Mouse (Mus musculus) forebrain, embryonic 12.5 days (tissue): ENCODE measurements at regions not wholly inside any gene's neighbourhood (a gene's known extent, or its start where the extent isn't known, plus 50 kb on each side); places are given as distances from the start of the nearest gene placed in this dataset.

Source experiments
- ATAC-seq: fragments of 200-750 bp; cut with Nextera tagmentation; 2 replicates; pipeline ENCODE4 v1.8.0; 2017; ENCODE audit warnings: moderate TSS enrichment; ENCODE audit not compliant: low FRiP score
- H3K27ac ChIP-seq: fragments of 300-500 bp; sonication (generic); 2 replicates; pipeline ENCODE4 v1.5.1; 2016; ENCODE audit warnings: mild to moderate bottlenecking
- H3K27me3 ChIP-seq: fragments of 300-500 bp; sonication (generic); 2 replicates; pipeline ENCODE4 v1.6.1; 2016; ENCODE audit warnings: mild to moderate bottlenecking
- H3K36me3 ChIP-seq: fragments of 300-500 bp; sonication (generic); replicated peaks from 2 replicates; pipeline ENCODE4 v1.6.1; 2016; ENCODE audit warnings: mild to moderate bottlenecking
- H3K4me1 ChIP-seq: fragments of 300-500 bp; sonication (generic); 2 replicates; pipeline ENCODE4 v1.6.1; 2016
- H3K4me2 ChIP-seq: fragments of 300-500 bp; sonication (generic); 2 replicates; pipeline ENCODE4 v1.6.1; 2016; ENCODE audit warnings: mild to moderate bottlenecking, moderate library complexity
- H3K4me3 ChIP-seq: fragments of 300-500 bp; sonication (generic); replicated peaks from 2 replicates; pipeline ENCODE4 v1.5.1; 2016; ENCODE audit warnings: mild to moderate bottlenecking
- H3K9ac ChIP-seq: fragments of 300-500 bp; sonication (generic); 2 replicates; pipeline ENCODE4 v1.6.1; 2016; ENCODE audit warnings: mild to moderate bottlenecking
- H3K9me3 ChIP-seq: fragments of 300-500 bp; sonication (generic); 2 replicates; pipeline ENCODE4 v1.6.1; 2016
- WGBS: fragments of 180-500 bp; shearing (Covaris S2); methylation state at CpG from one replicate; pipeline ENCODE4 v1.1.7; 2016; 5-methylcytosine and 5-hydroxymethylcytosine counted together

- H3K27me3 ChIP-seq: no peaks in the 10 kb centered on the region
- no peak for ATAC-seq
- H3K9me3 ChIP-seq: no peaks in the 10 kb centered on the region
- 96% methylated on average over 5 of the region's 5 CpGs for whole genome bisulfite sequencing
- no peak overlapping the region for H3K4me3 ChIP-seq
- H3K4me1 ChIP-seq: no peaks in the 10 kb centered on the region
- H3K4me2 ChIP-seq: no peak overlapping the region
- H3K36me3 ChIP-seq: no peaks in the 10 kb centered on the region
- H3K27ac ChIP-seq: no peak overlapping the region
- no peak overlapping the region for H3K9ac ChIP-seq
Observed at GRCm38 (mm10) chr3:149466973-149467372, 476.6 kb upstream of the Adgrl2 start.

DNA sequence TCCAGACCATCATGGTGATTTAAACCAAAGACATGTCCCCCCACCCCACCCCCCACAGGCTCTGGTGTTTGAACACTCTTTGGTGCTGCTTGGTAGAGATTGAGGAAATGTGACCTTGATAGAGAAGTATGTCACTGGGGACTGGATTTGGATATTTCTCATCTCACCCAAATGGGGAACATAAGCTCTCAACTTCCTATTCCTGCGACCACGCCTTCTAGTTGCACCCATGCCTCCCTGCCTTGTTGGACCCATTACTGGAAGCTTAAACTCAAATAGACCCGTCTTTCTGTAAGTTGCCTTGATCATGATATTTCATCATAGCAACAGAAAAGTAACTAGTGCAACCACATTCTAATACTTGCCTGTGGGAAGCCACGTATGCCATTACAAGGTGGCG is 474.2 kb upstream of the Adgrl2 start:
- ATAC-seq: no peak
- no peak overlapping the region for H3K4me2 ChIP-seq
- no peaks in the 10 kb centered on the region for H3K36me3 ChIP-seq
- H3K4me3 ChIP-seq: no peak overlapping the region
- no peak overlapping the region for H3K27ac ChIP-seq
- 98% methylated on average over 5 of the region's 5 CpGs for WGBS
- H3K4me1 ChIP-seq: no peaks in the 10 kb centered on the region
- no peaks in the 10 kb centered on the region for H3K27me3 ChIP-seq
- no peaks in the 10 kb centered on the region for H3K9me3 ChIP-seq
- H3K9ac ChIP-seq: no peak overlapping the region

DNA sequence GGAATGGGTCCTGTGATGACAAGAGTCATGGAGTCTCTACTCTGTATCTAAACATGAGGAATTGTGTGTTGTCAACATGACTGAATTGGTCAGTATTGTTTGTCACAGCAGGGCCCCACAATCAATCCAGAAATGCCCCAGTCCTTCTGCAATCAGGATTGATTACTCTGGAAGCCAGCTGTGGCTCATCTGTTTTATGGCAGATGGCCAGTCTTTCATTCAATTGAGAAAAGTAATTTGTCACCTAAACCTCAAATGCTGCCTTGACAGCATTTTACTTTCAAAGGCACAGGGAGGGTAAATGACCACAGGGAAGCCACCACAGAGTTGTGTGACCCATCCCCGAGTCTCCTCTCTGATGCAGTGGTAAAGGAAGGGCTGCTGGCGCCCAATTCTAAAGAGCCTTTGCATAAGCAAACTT is 471.8 kb upstream of the Adgrl2 start:
- Histone ChIP-seq H3K4me2 (no peak overlapping the region), H3K9ac (no peak overlapping the region), H3K4me3 (no peak overlapping the region), H3K27ac (no peak overlapping the region), H3K36me3 (no peaks in the 10 kb centered on the region), H3K9me3 (no peaks in the 10 kb centered on the region), H3K4me1 (no peaks in the 10 kb centered on the region), H3K27me3 (no peaks in the 10 kb centered on the region)
- no peak for ATAC-seq
- WGBS: 65% methylated on average over 2 of the region's 2 CpGs

DNA sequence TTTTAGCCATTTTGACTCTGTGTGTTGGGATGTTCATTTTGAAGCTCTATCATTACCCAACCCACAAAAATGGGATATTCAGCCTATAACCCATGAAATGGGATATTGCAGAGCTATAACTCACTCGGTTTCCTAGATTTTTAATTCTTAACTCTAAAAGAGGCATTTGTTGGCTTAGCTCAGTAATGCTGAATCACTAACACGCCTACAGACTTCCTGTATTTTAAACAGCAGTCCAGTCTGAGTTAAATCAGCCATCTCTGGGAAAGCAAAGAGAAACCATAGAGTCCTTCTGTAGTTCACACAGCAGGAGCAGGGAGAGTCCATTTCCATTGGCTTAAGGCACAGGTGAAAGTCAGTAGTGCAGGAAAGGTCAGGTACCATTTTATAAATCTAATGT is 471.3 kb upstream of the Adgrl2 start:
- H3K4me1 ChIP-seq: no peaks in the 10 kb centered on the region
- H3K4me2 ChIP-seq: no peak overlapping the region
- H3K9me3 ChIP-seq: no peaks in the 10 kb centered on the region
- no peak overlapping the region for H3K27ac ChIP-seq
- H3K4me3 ChIP-seq: no peak overlapping the region
- no peak for ATAC-seq
- H3K27me3 ChIP-seq: no peaks in the 10 kb centered on the region
- no peak overlapping the region for H3K9ac ChIP-seq
- H3K36me3 ChIP-seq: no peaks in the 10 kb centered on the region
- 86% methylated on average over 2 of the region's 2 CpGs for WGBS

DNA sequence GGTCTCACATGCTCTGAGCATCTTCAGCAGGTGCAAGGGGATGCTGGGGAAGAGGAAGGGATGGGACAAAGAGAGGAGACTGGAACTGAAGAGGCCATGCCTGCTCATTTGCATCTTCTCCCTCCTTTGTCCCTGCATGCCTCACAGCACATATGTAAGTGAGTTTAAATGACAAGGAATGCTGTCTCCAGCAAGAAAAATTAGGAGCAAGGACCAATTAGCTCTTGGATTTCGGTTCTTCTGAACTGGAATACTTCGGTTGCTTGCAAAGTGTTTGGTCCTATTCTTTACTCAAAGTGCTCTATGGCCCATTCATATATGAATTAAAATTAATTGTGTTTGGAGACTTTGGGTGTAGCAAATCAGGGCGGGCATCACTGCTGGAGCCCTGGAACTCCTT is 459.0 kb upstream of the Adgrl2 start:
- no peaks in the 10 kb centered on the region for H3K9me3 ChIP-seq
- H3K4me3 ChIP-seq: no peak overlapping the region
- H3K9ac ChIP-seq: no peak overlapping the region
- no peaks in the 10 kb centered on the region for H3K36me3 ChIP-seq
- 75% methylated on average over 3 of the region's 3 CpGs for WGBS
- no peaks in the 10 kb centered on the region for H3K27me3 ChIP-seq
- H3K4me1 ChIP-seq: 0 out of 2 replicates have a peak, but pooled peaks cover 5% of the 10 kb centered on the region
- ATAC-seq: no peak
- no peak overlapping the region for H3K27ac ChIP-seq
- no peak overlapping the region for H3K4me2 ChIP-seq

DNA sequence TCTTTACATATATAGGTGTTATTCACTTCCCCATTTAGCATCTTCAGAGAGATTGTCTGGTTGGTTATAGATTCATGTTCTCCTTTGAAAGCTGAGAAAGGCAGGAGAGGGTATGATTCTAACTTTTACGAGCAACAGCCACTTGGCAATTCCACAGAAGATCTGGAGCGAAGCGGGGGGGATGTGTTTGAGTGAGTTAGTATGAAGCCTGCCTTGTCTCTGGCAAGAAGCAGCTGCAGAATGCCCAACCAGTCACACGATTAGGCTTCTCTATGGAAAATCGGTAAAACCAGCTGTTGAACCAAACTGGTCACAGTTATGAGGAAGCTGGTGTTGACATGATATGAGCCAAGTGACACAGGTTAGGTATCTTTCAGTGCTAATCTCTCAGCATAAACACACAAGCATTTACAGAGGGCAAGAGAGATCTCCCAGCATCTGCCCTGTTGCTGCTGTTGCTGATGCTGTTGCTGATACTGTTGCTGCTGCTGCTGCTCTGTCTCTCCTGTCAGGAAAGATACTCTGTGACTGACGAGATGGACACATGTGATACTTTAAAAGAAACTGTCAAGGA is 455.7 kb upstream of the Adgrl2 start:
- WGBS: 82% methylated on average over 6 of the region's 6 CpGs
- no peak overlapping the region for H3K27ac ChIP-seq
- H3K27me3 ChIP-seq: 0 out of 2 replicates have a peak, but pooled peaks cover 4% of the 10 kb centered on the region
- no peak for ATAC-seq
- no peak overlapping the region for H3K4me3 ChIP-seq
- H3K36me3 ChIP-seq: no peaks in the 10 kb centered on the region
- peaks cover 16% of the 10 kb centered on the region; the same call in 1 of the 2 replicates for H3K4me1 ChIP-seq
- no peak overlapping the region for H3K9ac ChIP-seq
- no peak overlapping the region for H3K4me2 ChIP-seq
- no peaks in the 10 kb centered on the region for H3K9me3 ChIP-seq

DNA sequence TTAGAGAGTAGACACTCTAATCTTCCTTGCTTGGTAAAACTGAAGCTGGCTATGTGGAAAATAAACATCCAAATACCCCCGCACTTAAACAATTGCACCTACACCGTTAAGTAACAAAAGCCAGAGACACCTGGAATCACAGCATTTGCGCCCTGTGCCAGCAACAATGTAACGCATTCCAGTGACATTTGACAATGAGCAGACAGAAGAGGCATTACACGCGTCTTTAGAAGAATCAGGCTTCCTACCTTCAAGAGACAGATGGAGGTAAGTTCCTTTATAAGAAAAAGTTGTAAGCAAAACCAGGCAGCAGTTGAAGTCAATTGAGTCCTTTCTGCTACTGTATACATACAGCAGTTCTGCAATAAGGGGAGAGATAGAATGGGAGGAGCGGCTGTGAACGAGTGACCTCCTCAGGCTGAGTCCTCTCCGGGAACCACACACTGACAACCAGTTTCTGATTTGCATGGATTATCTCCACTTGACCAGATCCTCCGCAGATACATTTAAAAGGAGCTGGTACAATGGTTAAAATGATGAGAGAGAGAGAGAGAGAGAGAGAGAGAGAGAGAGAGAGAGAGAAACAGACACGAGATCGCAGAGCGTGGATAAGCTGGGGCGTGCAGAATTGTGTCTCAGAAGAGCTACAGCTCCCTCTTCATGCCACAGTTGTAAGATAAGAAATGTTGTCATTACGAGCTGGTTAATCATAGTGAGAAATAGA is 454.7 kb upstream of the Adgrl2 start:
- Histone ChIP-seq H3K4me2 (peak overlapping the region; percentile 54), H3K9ac (no peak overlapping the region), H3K27ac (no peak overlapping the region), H3K4me3 (peak overlapping the region; percentile 33), H3K9me3 (no peaks in the 10 kb centered on the region), H3K4me1 (peaks cover 16% of the 10 kb centered on the region; the same call in 1 of the 2 replicates), H3K36me3 (no peaks in the 10 kb centered on the region), H3K27me3 (0 out of 2 replicates have a peak, but pooled peaks cover 4% of the 10 kb centered on the region)
- peak; percentile 83 for ATAC-seq
- 8% methylated on average over 15 of the region's 15 CpGs for WGBS

DNA sequence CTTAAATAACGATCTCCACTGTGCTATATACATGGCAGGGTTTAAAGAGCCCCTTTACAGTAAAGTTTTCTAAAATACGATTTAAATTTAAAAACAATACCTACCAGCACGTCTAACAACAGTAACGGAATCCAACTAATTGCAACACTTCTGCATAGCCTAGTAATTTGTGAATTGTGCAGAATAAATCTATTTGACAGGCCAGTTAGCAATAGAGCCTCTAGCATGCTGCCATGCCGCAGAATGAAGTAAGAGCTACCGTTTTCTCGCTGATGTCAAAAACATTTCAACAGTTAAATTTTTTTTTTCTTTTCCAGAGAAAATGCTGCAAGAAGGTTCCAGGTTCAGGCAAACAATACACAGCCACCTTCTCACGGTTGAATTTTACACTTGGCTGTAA is 454.0 kb upstream of the Adgrl2 start:
- Histone ChIP-seq H3K9me3 (no peaks in the 10 kb centered on the region), H3K4me3 (no peak overlapping the region), H3K36me3 (no peaks in the 10 kb centered on the region), H3K27ac (no peak overlapping the region), H3K4me2 (peak overlapping the region; percentile 54; the same call in 1 of the 2 replicates), H3K27me3 (0 out of 2 replicates have a peak, but pooled peaks cover 4% of the 10 kb centered on the region), H3K9ac (no peak overlapping the region), H3K4me1 (peaks cover 16% of the 10 kb centered on the region; the same call in 1 of the 2 replicates)
- WGBS: 56% methylated on average over 8 of the region's 8 CpGs
- no peak for ATAC-seq

DNA sequence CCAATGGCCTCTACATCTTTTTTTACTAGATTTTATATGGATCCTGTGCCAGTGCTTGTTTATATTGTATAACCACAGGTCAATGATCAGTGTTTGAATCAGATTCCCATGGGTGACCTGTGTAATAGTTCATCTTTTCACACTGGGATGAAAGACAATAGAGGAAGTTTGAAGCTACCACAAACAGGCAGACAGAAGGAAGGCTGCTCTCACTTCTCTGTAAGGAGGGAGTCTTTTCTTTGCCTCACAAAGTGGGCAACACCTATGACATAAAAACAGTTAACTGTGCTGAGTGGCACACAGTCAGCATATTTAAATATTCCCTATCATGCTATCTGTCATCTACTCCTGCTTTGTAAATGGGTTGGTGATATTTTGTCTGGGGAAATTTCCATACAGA is 450.9 kb upstream of the Adgrl2 start:
- no peaks in the 10 kb centered on the region for H3K36me3 ChIP-seq
- H3K27me3 ChIP-seq: 0 out of 2 replicates have a peak, but pooled peaks cover 4% of the 10 kb centered on the region
- H3K9ac ChIP-seq: no peak overlapping the region
- ATAC-seq: no peak
- H3K4me3 ChIP-seq: no peak overlapping the region
- H3K4me2 ChIP-seq: no peak overlapping the region
- no peak overlapping the region for H3K27ac ChIP-seq
- no peaks in the 10 kb centered on the region for H3K9me3 ChIP-seq
- peaks cover 16% of the 10 kb centered on the region; the same call in 1 of the 2 replicates for H3K4me1 ChIP-seq

DNA sequence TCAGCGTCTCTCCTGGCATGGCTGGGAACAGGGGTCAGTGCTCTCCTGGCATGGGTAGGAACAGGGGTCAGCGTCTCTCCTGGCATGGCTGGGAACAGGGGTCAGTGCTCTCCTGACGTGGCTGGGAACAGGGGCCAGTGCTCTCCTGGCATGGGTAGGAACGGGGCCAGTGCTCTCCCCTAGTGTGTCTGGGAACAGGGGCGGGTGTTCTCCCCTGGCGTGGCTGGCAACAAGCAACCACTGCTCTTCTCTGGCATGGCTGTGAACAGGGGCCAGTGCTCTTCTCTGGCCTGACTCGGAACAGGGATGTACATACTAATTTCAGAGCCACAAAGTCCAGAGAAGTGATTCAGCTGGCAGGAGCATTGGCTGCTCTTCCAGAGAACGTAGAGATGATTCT is 447.4 kb upstream of the Adgrl2 start:
- no peak overlapping the region for H3K4me3 ChIP-seq
- no peak overlapping the region for H3K4me2 ChIP-seq
- H3K4me1 ChIP-seq: peaks cover 3% of the 10 kb centered on the region; the same call in 1 of the 2 replicates
- H3K9me3 ChIP-seq: no peaks in the 10 kb centered on the region
- no peaks in the 10 kb centered on the region for H3K36me3 ChIP-seq
- 87% methylated on average over 8 of the region's 8 CpGs for WGBS
- ATAC-seq: no peak
- no peak overlapping the region for H3K9ac ChIP-seq
- no peak overlapping the region for H3K27ac ChIP-seq
- no peaks in the 10 kb centered on the region for H3K27me3 ChIP-seq

GRCm38 (mm10) chr3:149436944-149437343 is 446.6 kb upstream of the Adgrl2 start:
- no peaks in the 10 kb centered on the region for H3K36me3 ChIP-seq
- H3K9me3 ChIP-seq: no peaks in the 10 kb centered on the region
- H3K27me3 ChIP-seq: no peaks in the 10 kb centered on the region
- H3K4me1 ChIP-seq: no peaks in the 10 kb centered on the region
- no peak overlapping the region for H3K4me3 ChIP-seq
- H3K27ac ChIP-seq: no peak overlapping the region
- 84% methylated on average over 6 of the region's 6 CpGs for WGBS
- H3K9ac ChIP-seq: no peak overlapping the region
- no peak overlapping the region for H3K4me2 ChIP-seq
- no peak for ATAC-seq

- H3K9ac ChIP-seq: no peak overlapping the region
- no peak overlapping the region for H3K27ac ChIP-seq
- no peak for ATAC-seq
- WGBS: 91% methylated on average over 8 of the region's 8 CpGs
- no peaks in the 10 kb centered on the region for H3K4me1 ChIP-seq
- no peak overlapping the region for H3K4me3 ChIP-seq
- no peaks in the 10 kb centered on the region for H3K9me3 ChIP-seq
- no peaks in the 10 kb centered on the region for H3K27me3 ChIP-seq
- H3K4me2 ChIP-seq: no peak overlapping the region
- H3K36me3 ChIP-seq: no peaks in the 10 kb centered on the region
Observed at GRCm38 (mm10) chr3:149436420-149436819, 446.1 kb upstream of the Adgrl2 start.

DNA sequence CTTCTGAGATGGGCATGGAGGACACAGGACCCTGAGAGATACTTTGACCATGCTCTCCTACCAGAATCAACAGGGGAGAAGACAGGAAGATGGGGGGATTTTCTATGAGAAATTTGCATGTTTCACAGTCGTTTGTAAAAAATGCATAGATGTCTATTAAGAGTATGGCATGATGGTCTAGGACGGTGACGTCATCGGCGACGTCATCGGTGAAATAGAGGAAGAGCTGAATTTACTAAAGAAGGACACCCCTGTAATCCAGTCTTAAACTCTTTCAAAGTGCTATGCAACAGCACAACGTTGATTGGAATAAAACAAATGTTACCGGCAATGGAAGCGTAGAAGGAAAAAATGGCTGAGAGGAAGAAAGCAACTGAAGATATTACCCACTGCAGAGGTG is 441.4 kb upstream of the Adgrl2 start:
- no peak overlapping the region for H3K9ac ChIP-seq
- H3K4me1 ChIP-seq: no peaks in the 10 kb centered on the region
- WGBS: 93% methylated on average over 10 of the region's 10 CpGs
- H3K36me3 ChIP-seq: no peaks in the 10 kb centered on the region
- H3K4me3 ChIP-seq: no peak overlapping the region
- H3K9me3 ChIP-seq: no peaks in the 10 kb centered on the region
- ATAC-seq: no peak
- no peaks in the 10 kb centered on the region for H3K27me3 ChIP-seq
- H3K4me2 ChIP-seq: no peak overlapping the region
- no peak overlapping the region for H3K27ac ChIP-seq
